Mouse (Mus musculus) liver, adult 2 months (tissue): ENCODE results near the gene Atxn2l.

ENCODE experiments used
- CTCF ChIP-seq: fragments of 200-500 bp; IDR thresholded peaks from 2 replicates; pipeline ENCODE4 v1.5.1; 2011; ENCODE audit warnings: low read depth, low read length, control low read depth
- POLR2A ChIP-seq: fragments of 200-500 bp; IDR thresholded peaks from 2 replicates; pipeline ENCODE4 v1.6.1; 2011; ENCODE audit warnings: low read length, control low read depth; ENCODE audit not compliant: insufficient read depth; ENCODE audit errors: extremely low read depth

- TF ChIP-seq CTCF, result no peak
- no peak for TF ChIP-seq POLR2A
These were observed 30.5 kb downstream of the Atxn2l start for GRCm38 (mm10) chr7:126472713-126473112.
